13 mouse cellular contexts compared by ENCODE assay signal in genomic region chr1:23140530-23140929, GRCm38 (mm10). TPM values are rescaled to one million over a fixed set of nuclear protein-coding genes. Genes with fewer than 3 reads are reported as not detected.
DNase-seq lines count a peak whose midpoint lies in the region; ATAC-seq and TF ChIP-seq lines count a peak whose summit lies in the region.
"Not testable (repeated sequence)": the region's sequence is repeated elsewhere in the genome, so short reads cannot be mapped to it uniquely, and the experiment has no call there.
"Had no signal": no experiment of that assay in that cellular context is flagged by ENCODE, and none has a peak within 500 bp of the region (broad histone marks: within the 10 kb centered on the region; RNA-seq: fewer than 3 reads in every experiment).

No protein-coding gene starts in this region.

- 0% methylated on average over 1 of the region's 1 CpGs for WGBS in forebrain, embryonic 15.5 days
- 0% methylated on average over 1 of the region's 1 CpGs for WGBS in limb, embryonic 14.5 days
- WGBS in midbrain, postnatal 0 days: no CpG with 5 or more reads among the region's 1 CpGs

- not testable (repeated sequence) for H3K4me3 ChIP-seq in forebrain, embryonic 15.5 days; limb, embryonic 14.5 days (replicated peaks; ENCODE audit: low read length); midbrain, postnatal 0 days (ENCODE audit: low read depth, low read length)

- TF ChIP-seq CTCF in midbrain, postnatal 0 days (IDR thresholded peaks at IDR 0.05): peak; percentile 71

- H3K4me2 ChIP-seq in forebrain, embryonic 15.5 days (replicated peaks); limb, embryonic 14.5 days (replicated peaks; ENCODE audit: low read depth, low read length, severe bottlenecking); midbrain, postnatal 0 days (ENCODE audit: low read depth, low read length, poor library complexity, severe bottlenecking): not testable (repeated sequence)

- H3K9me3 ChIP-seq in forebrain, embryonic 15.5 days; limb, embryonic 14.5 days (ENCODE audit: control insufficient read depth, low read length); midbrain, postnatal 0 days (ENCODE audit: low read length): not testable (repeated sequence)

- not testable (repeated sequence) for H3K4me1 ChIP-seq in forebrain, embryonic 15.5 days; limb, embryonic 14.5 days (ENCODE audit: control insufficient read depth, insufficient read depth, low read length); midbrain, postnatal 0 days (ENCODE audit: insufficient read depth, low read length)

- TF ChIP-seq POLR2A in limb, embryonic 14.5 days (IDR thresholded peaks at IDR 0.05; ENCODE audit: borderline replicate concordance, extremely low read depth, insufficient read depth, insufficient read length): not testable (repeated sequence)

- not testable (repeated sequence) for H3K9ac ChIP-seq in forebrain, embryonic 15.5 days (replicated peaks); limb, embryonic 14.5 days (ENCODE audit: low read depth, low read length, severe bottlenecking); midbrain, postnatal 0 days (replicated peaks; ENCODE audit: low read length, poor library complexity, severe bottlenecking)

- not testable (repeated sequence) for H3K36me3 ChIP-seq in forebrain, embryonic 15.5 days; limb, embryonic 14.5 days (ENCODE audit: control insufficient read depth, insufficient read depth, low read length); midbrain, postnatal 0 days (ENCODE audit: insufficient read depth, low read length)

- ATAC-seq in forebrain, embryonic 15.5 days (replicated peaks): 0 out of 2 replicates have a peak, but pooled peaks have one; percentile 57
- not testable (repeated sequence) for ATAC-seq in limb, embryonic 14.5 days (ENCODE audit: low FRiP score, low read depth)
- 0 out of 2 replicates have a peak, but pooled peaks have one; percentile 20 for ATAC-seq in midbrain, postnatal 0 days (ENCODE audit: low FRiP score)

- DNase-seq in R1 (ENCODE audit: low read depth, low spot score): peak; percentile 5
- peak; percentile 80 to 89 for DNase-seq in cerebellum, postnatal 10 days
- DNase-seq in heart, postnatal 4 days: peak; percentile 52
- peak; percentile 29 to 38 for DNase-seq in kidney, postnatal 4 days
- DNase-seq in limb, embryonic 14.5 days (ENCODE audit: low spot score): peak; percentile 73
- peak; percentile 77 for DNase-seq in midbrain, postnatal 0 days (ENCODE audit: low spot score)
- peak; percentile 30 for DNase-seq in urinary bladder, postnatal 14 days (ENCODE audit: low spot score)

- H3K27me3 ChIP-seq in forebrain, embryonic 15.5 days; limb, embryonic 14.5 days (ENCODE audit: control insufficient read depth, insufficient read depth, low read length); midbrain, postnatal 0 days (ENCODE audit: insufficient read depth, low read length): not testable (repeated sequence)

- H3K27ac ChIP-seq in forebrain, embryonic 15.5 days (replicated peaks); limb, embryonic 14.5 days (replicated peaks; ENCODE audit: low read depth, low read length); midbrain, postnatal 0 days (ENCODE audit: low read depth, low read length): not testable (repeated sequence)

RNA-seq across cellular contexts. Expression of gene 4933415F23Rik, which starts 38.5 kb away (rescaled TPM):
- not detected in 2 replicates for polyA plus RNA-seq in forebrain, embryonic 15.5 days (2015; fragmentation: Nextera tagmentation; extraction: Ambion mirVana)
- total RNA-seq in heart, postnatal 4 days (2021): not detected
- 0.05 TPM in 1 of 2 replicates, not detected in the other for polyA plus RNA-seq in limb, embryonic 14.5 days (2012; rRNA removed)
- polyA plus RNA-seq in limb, embryonic 14.5 days (2014; fragmentation: Nextera tagmentation; extraction: Ambion mirVana): not detected in 2 replicates
- total RNA-seq in midbrain, postnatal 0 days (2014; rRNA removed): 0.11 TPM in 1 of 2 replicates, not detected in the other
- polyA plus RNA-seq in midbrain, postnatal 0 days (2015; fragmentation: Nextera tagmentation; extraction: Ambion mirVana): not detected in 2 replicates
- total RNA-seq: layer of hippocampus, postnatal 14 days; megakaryocyte, adult 5-6 weeks had no signal
- polyA plus RNA-seq: activated CD4-positive, CD25-positive, alpha-beta regulatory T cell, adult 4 months; heart, embryonic 12.5 days; liver, embryonic 11.5 days had no signal

Comparison
In these comparisons a context has a peak if more than half of its experiments do, and no peak if none do; other contexts are left out.
1. DNase-seq: peak in every context shown above with its lines; median percentile 84 in cerebellum, postnatal 10 days; 77 in midbrain, postnatal 0 days; 73 in limb, embryonic 14.5 days; 52 in heart, postnatal 4 days; 34 in kidney, postnatal 4 days; 30 in urinary bladder, postnatal 14 days; 5 in R1.